Mouse (Mus musculus) small intestine, adult 2 months (tissue): ENCODE data around the gene Dglucy. TPM values are rescaled to one million over a fixed set of nuclear protein-coding genes. Genes with fewer than 3 reads are reported as not detected.

Experiments
- H3K27ac ChIP-seq: fragments of 200-500 bp; 2 replicates; pipeline ENCODE4 v1.5.1; 2012; ENCODE audit warnings: low read depth, low read length, control low read depth, inconsistent platforms; ENCODE audit not compliant: insufficient read depth
- H3K27me3 ChIP-seq: fragments of 200-500 bp; 2 replicates; pipeline ENCODE4 v1.6.1; 2012; ENCODE audit warnings: mild to moderate bottlenecking, moderate library complexity, low read length, inconsistent platforms; ENCODE audit not compliant: control insufficient read depth, insufficient read depth
- H3K36me3 ChIP-seq: fragments of 200-500 bp; 2 replicates; pipeline ENCODE4 v1.6.1; 2012; ENCODE audit warnings: mild to moderate bottlenecking, low read length, control low read depth, inconsistent platforms; ENCODE audit not compliant: control insufficient read depth, insufficient read depth
- H3K4me1 ChIP-seq: fragments of 200-500 bp; 2 replicates; pipeline ENCODE4 v1.6.1; 2012; ENCODE audit warnings: low read length, inconsistent platforms, mixed read lengths; ENCODE audit not compliant: control insufficient read depth, insufficient read depth, insufficient read length
- H3K4me3 ChIP-seq: fragments of 200-500 bp; 2 replicates; pipeline ENCODE4 v1.5.1; 2012; ENCODE audit warnings: low read depth, mild to moderate bottlenecking, control low read depth, inconsistent platforms, low read length, moderate library complexity
- CTCF ChIP-seq: fragments of 200-500 bp; IDR thresholded peaks from 2 replicates; pipeline ENCODE4 v1.5.1; 2012; ENCODE audit warnings: low read depth, mild to moderate bottlenecking, control low read depth, inconsistent platforms, low read length, moderate library complexity, mixed read lengths; ENCODE audit not compliant: insufficient replicate concordance, insufficient read length; ENCODE audit errors: extremely low read depth
- POLR2A ChIP-seq: fragments of 200-500 bp; IDR thresholded peaks from 2 replicates; pipeline ENCODE4 v1.6.1; 2012; ENCODE audit warnings: low read depth, mild to moderate bottlenecking, control low read depth, inconsistent platforms, low read length, moderate library complexity
- whole genome bisulfite sequencing: fragments of 180-500 bp; shearing (Covaris S2); methylation state at CpG from one replicate; pipeline ENCODE4 v1.1.7; 2018; 5-methylcytosine and 5-hydroxymethylcytosine counted together
- polyA plus RNA-seq: library from polyadenylated mRNA; depleted of rRNA; stranded (reverse); fragments of >200 nt; gene quantifications from 2 replicates; pipeline ENCODE4 v1.2.3, GENCODE M21; 2012

Gene Dglucy
- polyA plus RNA-seq, 1 experiment: 21.8 TPM

- H3K4me1 ChIP-seq: peaks cover 10% of the 10 kb centered on the region; the same call in 1 of the 2 replicates
- no peak overlapping the region for H3K4me3 ChIP-seq
- WGBS: 11% methylated on average over 3 of the region's 3 CpGs
- no peak overlapping the region for H3K27ac ChIP-seq
- H3K27me3 ChIP-seq: no peaks in the 10 kb centered on the region
- TF ChIP-seq CTCF: peak; percentile 98; the same call in 1 of the 2 replicates
- TF ChIP-seq POLR2A: no peak
- H3K36me3 ChIP-seq: peaks cover 24% of the 10 kb centered on the region
These were observed 62.4 kb downstream of the Dglucy start for GRCm38 (mm10) chr12:100841211-100841792.

GRCm38 (mm10) chr12:100843171-100843570 lies 64.3 kb downstream of the Dglucy start:
- H3K27me3 ChIP-seq: no peaks in the 10 kb centered on the region
- H3K4me1 ChIP-seq: peaks cover 10% of the 10 kb centered on the region; the same call in 1 of the 2 replicates
- no peak overlapping the region for H3K27ac ChIP-seq
- peaks cover 27% of the 10 kb centered on the region for H3K36me3 ChIP-seq
- no peak for TF ChIP-seq POLR2A
- no peak for TF ChIP-seq CTCF
- no peak overlapping the region for H3K4me3 ChIP-seq
- 82% methylated on average over 4 of the region's 4 CpGs for WGBS

- H3K27me3 ChIP-seq: no peaks in the 10 kb centered on the region
- TF ChIP-seq CTCF: no peak
- no peak for TF ChIP-seq POLR2A
- no peak overlapping the region for H3K4me3 ChIP-seq
- 93% methylated on average over 7 of the region's 7 CpGs for WGBS
- H3K36me3 ChIP-seq: peaks cover 27% of the 10 kb centered on the region
- no peak overlapping the region for H3K27ac ChIP-seq
- H3K4me1 ChIP-seq: 0 out of 2 replicates have a peak, but pooled peaks cover 3% of the 10 kb centered on the region
These were observed 65.7 kb downstream of the Dglucy start for GRCm38 (mm10) chr12:100844546-100844945.

GRCm38 (mm10) chr12:100845829-100846228 lies 67.0 kb downstream of the Dglucy start:
- TF ChIP-seq POLR2A: no peak
- no peak for TF ChIP-seq CTCF
- H3K27ac ChIP-seq: no peak overlapping the region
- H3K27me3 ChIP-seq: no peaks in the 10 kb centered on the region
- H3K4me3 ChIP-seq: no peak overlapping the region
- WGBS: 54% methylated on average over 2 of the region's 2 CpGs
- peaks cover 34% of the 10 kb centered on the region for H3K36me3 ChIP-seq
- no peaks in the 10 kb centered on the region for H3K4me1 ChIP-seq

DNA sequence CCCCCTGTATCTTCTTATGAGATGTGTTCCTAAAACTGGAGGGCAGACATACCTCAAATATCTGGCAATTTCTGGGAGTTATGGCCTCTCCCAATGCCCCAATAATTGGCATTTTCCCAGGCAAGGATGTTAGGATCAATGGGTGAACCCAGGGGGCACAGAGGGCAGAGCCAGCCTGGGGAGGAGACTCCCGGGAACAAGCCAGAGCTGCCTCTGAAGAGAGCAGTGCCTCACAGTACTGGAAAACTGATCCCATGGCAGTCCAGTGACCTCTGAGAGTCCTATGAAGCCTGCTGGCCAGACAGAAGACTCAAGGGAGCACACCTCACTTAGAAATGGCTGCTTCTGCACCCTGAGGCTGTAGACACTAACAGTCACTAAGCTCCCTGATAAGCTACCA lies 67.7 kb downstream of the Dglucy start:
- WGBS: 64% methylated on average over 1 of the region's 1 CpGs
- no peaks in the 10 kb centered on the region for H3K4me1 ChIP-seq

GRCm38 (mm10) chr12:100847437-100848080 lies 68.7 kb downstream of the Dglucy start:
- no peaks in the 10 kb centered on the region for H3K4me1 ChIP-seq
- H3K27me3 ChIP-seq: no peaks in the 10 kb centered on the region
- H3K36me3 ChIP-seq: peaks cover 37% of the 10 kb centered on the region
- TF ChIP-seq CTCF: no peak
- 71% methylated on average over 11 of the region's 11 CpGs for WGBS
- no peak overlapping the region for H3K27ac ChIP-seq
- H3K4me3 ChIP-seq: no peak overlapping the region

More for the DNA sequence above, 67.7 kb downstream of the Dglucy start:
- H3K27ac ChIP-seq: no peak overlapping the region
- peaks cover 40% of the 10 kb centered on the region for H3K36me3 ChIP-seq
- TF ChIP-seq CTCF: no peak
- TF ChIP-seq POLR2A: no peak
- H3K4me3 ChIP-seq: no peak overlapping the region
- no peaks in the 10 kb centered on the region for H3K27me3 ChIP-seq

- H3K27me3 ChIP-seq: no peaks in the 10 kb centered on the region
- no peak overlapping the region for H3K27ac ChIP-seq
- TF ChIP-seq CTCF: peak; percentile 41; the same call in 1 of the 2 replicates
- no peak for TF ChIP-seq POLR2A
- no peaks in the 10 kb centered on the region for H3K4me1 ChIP-seq
- peaks cover 25% of the 10 kb centered on the region for H3K36me3 ChIP-seq
- no peak overlapping the region for H3K4me3 ChIP-seq
- 81% methylated on average over 7 of the region's 7 CpGs for WGBS
These were observed 70.7 kb downstream of the Dglucy start for GRCm38 (mm10) chr12:100849421-100850138.
